Mouse (Mus musculus): ENCODE results near the gene Zfp281.

- TF ChIP-seq CTCF (conservative IDR thresholded peaks at IDR 0.05; ENCODE audit: insufficient read depth, insufficient read length, low read depth, low read length) (no peak), POLR2A (IDR thresholded peaks at IDR 0.05; ENCODE audit: low read depth, low read length) (no peak)
Observed at GRCm38 (mm10) chr1:136608339-136609261, 16.1 kb upstream of the Zfp281 start.

Measured in kidney, adult 2 months (tissue).